Mouse (Mus musculus): ENCODE data around the gene Spata1. TPM values are rescaled to one million over a fixed set of nuclear protein-coding genes. Genes with fewer than 3 reads are reported as not detected.

The Spata1 gene
- total RNA-seq, 2 experiments from 2014 or later, result 2.5 TPM; not detected in 1

DNA sequence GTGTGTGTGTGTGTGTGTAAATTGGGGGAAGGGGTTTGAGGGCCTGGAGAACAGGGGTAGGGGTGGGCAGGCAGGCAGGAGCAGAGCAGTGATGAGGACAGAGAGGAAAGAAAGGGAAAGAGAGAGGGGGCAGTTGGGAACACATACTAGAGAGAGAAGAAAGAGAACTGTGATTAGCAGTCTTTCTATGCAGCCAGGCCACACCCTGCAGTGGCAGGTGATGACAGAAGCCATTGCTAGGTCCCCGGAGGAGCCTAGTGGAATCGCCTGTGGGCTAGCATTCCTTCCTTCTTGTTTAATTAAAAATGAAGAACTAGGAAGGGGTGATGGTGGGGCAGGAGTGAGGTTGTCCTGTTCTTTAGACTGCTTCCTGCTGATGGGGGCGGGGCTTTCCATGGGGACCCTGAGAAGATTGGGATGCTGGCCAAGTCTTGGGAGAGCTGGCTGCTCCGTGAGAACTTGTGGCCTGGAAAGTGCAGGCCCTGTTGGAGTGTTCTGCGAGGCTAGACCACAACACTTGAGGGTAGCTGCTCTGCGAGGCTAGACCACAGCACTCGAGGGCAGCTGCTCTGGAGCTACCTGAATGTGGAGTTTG lies 75.2 kb downstream of the Spata1 start:
- ATAC-seq (replicated peaks; ENCODE audit: low FRiP score, poor library complexity, severe bottlenecking), result no peak

- ATAC-seq (replicated peaks; ENCODE audit: low FRiP score, poor library complexity, severe bottlenecking), result no peak
Measured at GRCm38 (mm10) chr3:146423710-146424109, 75.8 kb downstream of the Spata1 start.

GRCm38 (mm10) chr3:146421787-146422186 lies 77.8 kb downstream of the Spata1 start:
- ATAC-seq (replicated peaks; ENCODE audit: low FRiP score, poor library complexity, severe bottlenecking), result no peak

DNA sequence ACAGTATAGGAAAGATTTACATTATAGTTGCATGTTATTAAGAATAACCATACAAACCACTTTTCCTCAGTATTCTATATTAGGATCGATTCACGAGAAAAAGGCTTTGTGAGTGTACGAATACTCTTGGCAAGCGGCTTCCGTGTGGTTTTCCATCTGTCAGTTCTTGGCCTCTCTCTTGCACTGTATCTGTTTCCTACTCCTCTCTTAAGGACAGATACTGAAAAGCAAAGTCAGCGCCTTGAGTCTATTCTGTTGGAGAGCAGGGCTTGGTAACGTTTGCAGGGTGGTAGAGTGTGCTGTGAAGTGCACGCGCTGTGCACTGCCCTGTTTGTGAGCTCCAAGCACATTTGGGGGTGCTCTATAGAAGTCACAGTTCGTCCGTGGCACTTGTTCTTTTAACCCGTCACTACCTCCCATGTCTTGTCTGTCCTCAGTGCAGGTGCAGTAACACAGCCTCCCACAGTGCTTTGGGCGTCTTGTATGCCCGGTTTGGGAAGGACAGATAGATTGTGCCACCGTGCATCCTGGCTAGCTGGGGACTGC lies 79.5 kb downstream of the Spata1 start:
- ATAC-seq (replicated peaks; ENCODE audit: low FRiP score, poor library complexity, severe bottlenecking), result no peak

DNA sequence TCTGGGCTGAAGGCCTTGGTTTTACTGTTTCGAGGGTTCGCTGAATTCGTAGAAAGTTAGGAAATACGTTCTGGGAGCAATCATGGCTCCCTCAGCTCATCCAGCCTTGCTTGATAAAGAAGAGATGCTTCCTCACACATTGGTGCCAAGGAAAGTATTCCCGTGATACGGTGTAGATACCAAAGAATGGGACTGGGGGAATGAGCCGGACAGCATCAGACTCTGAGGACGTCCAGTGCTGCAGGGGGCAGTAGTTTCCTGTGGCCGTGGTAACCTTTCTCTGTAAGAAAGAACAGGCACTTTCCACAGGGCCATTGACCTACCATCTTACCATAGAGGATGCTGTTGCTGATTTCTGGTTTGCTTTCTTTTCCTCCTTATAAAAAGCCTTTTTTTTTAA lies 80.0 kb downstream of the Spata1 start:
- no peak for ATAC-seq (replicated peaks; ENCODE audit: low FRiP score, poor library complexity, severe bottlenecking)

- ATAC-seq (replicated peaks; ENCODE audit: low FRiP score, poor library complexity, severe bottlenecking), result no peak
Measured at GRCm38 (mm10) chr3:146418901-146419300, 80.7 kb downstream of the Spata1 start.

GRCm38 (mm10) chr3:146417873-146418272 lies 81.7 kb downstream of the Spata1 start:
- ATAC-seq (replicated peaks; ENCODE audit: low FRiP score, poor library complexity, severe bottlenecking), result no peak

DNA sequence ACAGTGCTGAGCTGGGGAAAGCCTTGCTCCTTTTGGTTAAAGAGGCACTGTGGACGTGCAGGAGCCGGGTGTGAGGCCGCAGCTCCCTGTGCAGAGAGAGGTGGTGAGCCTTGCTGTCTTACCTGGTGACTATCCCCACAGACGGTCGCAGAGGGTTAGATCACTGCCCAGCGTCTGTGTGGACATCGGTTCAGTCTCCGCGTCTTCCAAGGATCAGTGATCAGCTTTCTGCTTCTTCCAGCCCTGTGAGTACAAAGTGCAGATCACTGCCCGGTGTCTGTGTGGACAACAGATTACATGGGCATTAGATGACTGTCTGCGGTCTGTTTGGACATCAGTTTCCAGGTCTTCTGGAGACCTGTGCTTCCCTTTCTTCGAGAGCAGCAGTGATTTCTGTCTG lies 85.0 kb downstream of the Spata1 start:
- no peak for ATAC-seq (replicated peaks; ENCODE audit: low FRiP score, poor library complexity, severe bottlenecking)

DNA sequence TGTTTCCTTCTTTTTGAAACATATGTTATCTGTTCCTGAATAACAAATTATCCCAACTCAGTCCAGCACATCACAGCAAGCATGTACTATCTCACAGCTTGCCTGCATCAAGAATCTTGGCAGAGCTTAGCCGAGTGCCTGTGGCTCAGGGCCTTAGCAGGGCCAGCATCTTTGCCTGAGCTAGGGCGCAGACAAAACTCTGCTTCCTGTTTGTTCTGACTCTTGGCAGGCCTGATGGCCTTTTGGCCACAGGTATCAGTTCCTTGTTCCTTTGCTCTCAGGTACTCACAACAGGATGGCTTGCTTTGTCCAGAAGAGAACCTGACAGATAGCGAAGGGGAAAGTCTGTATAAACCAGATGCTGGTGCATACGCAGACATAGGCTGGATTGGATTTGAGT lies 85.6 kb downstream of the Spata1 start:
- ATAC-seq (replicated peaks; ENCODE audit: low FRiP score, poor library complexity, severe bottlenecking), result no peak

- ATAC-seq (replicated peaks; ENCODE audit: low FRiP score, poor library complexity, severe bottlenecking), result no peak
Measured at GRCm38 (mm10) chr3:146413016-146413415, 86.5 kb downstream of the Spata1 start.

DNA sequence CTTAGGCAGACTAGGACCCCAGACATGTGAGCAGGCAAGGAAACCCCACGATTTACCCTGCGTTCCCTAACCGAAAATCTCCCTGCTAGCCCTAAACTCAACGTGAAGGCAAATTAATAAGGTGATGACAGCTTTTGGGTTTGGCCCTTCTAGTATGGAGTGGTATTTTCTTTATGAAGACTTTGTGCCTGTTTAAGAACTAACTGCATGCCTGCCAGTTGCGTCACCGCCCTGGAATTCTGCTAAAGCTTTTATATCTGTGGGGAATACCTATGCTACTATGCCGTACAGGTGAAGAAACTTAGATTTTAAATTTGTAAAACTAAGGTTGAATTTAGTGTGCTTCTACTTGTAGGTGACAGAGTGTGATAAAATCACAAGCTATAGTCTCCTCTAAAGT lies 87.1 kb downstream of the Spata1 start:
- ATAC-seq (replicated peaks; ENCODE audit: low FRiP score, poor library complexity, severe bottlenecking), result no peak

DNA sequence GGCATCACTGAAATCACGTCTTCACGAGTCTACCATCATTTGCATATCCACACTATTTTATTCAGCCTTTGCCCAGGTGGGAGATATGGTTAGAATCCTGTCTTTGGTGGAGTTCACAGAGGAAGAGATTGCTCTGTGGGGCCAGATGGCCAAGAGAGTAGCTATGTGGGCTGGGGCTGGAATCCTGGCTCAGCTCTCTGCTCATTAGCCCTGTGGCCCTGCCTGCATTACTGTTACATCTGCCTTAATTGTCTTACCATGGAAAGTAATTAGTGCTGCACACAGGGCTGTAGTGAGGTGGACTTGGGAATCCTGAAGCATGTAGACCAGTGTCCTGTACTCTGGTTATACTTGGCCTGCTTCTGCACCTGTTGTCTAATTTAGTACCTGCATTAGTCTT lies 87.5 kb downstream of the Spata1 start:
- ATAC-seq (replicated peaks; ENCODE audit: low FRiP score, poor library complexity, severe bottlenecking), result no peak

- no peak for ATAC-seq (replicated peaks; ENCODE audit: low FRiP score, poor library complexity, severe bottlenecking)
Measured at GRCm38 (mm10) chr3:146410114-146410513, 89.4 kb downstream of the Spata1 start.

Other genes starting within 250 kb of the Spata1 start
- 52.4 and 68.1 TPM in 2 replicates for gene Ssx2ip, start 95.1 kb downstream of the Spata1 start, total RNA-seq (2015; ENCODE audit: low replicate concordance)
- 100 and 129 TPM in 2 replicates for gene Ssx2ip, start 95.1 kb downstream of the Spata1 start, total RNA-seq (2017; ENCODE audit: low replicate concordance)
- gene Ctbs, start 50.0 kb downstream of the Spata1 start, total RNA-seq (2015; ENCODE audit: low replicate concordance), result 4.3 and 5.4 TPM in 2 replicates
- gene Ctbs, start 50.0 kb downstream of the Spata1 start, total RNA-seq (2017; ENCODE audit: low replicate concordance), result 0.53 and 0.64 TPM in 2 replicates
- gene Gng5, start 54 bp upstream of the Spata1 start, total RNA-seq (2015; ENCODE audit: low replicate concordance), result 111 and 119 TPM in 2 replicates
- gene Gng5, start 54 bp upstream of the Spata1 start, total RNA-seq (2017; ENCODE audit: low replicate concordance), result 54.3 and 62.6 TPM in 2 replicates
- 28.1 and 44.0 TPM in 2 replicates for gene Rpf1, start 21.7 kb upstream of the Spata1 start, total RNA-seq (2015; ENCODE audit: low replicate concordance)
- 23.9 and 25.3 TPM in 2 replicates for gene Rpf1, start 21.7 kb upstream of the Spata1 start, total RNA-seq (2017; ENCODE audit: low replicate concordance)
- not detected in 2 replicates for gene Uox, start 70.7 kb upstream of the Spata1 start, total RNA-seq (2015; ENCODE audit: low replicate concordance)
- gene Uox, start 70.7 kb upstream of the Spata1 start, total RNA-seq (2017; ENCODE audit: low replicate concordance), result not detected in 2 replicates
- gene Dnase2b, start 115.8 kb upstream of the Spata1 start, total RNA-seq (2015; ENCODE audit: low replicate concordance), result not detected in 2 replicates
- not detected in 2 replicates for gene Dnase2b, start 115.8 kb upstream of the Spata1 start, total RNA-seq (2017; ENCODE audit: low replicate concordance)
- gene 4930503B20Rik, start 151.6 kb upstream of the Spata1 start, total RNA-seq (2015; ENCODE audit: low replicate concordance), result not detected in 2 replicates
- gene 4930503B20Rik, start 151.6 kb upstream of the Spata1 start, total RNA-seq (2017; ENCODE audit: low replicate concordance), result 0.39 TPM in 1 of 2 replicates, not detected in the other
- 5.4 TPM in 1 of 2 replicates, not detected in the other for gene Samd13, start 185.8 kb upstream of the Spata1 start, total RNA-seq (2015; ENCODE audit: low replicate concordance)
- gene Samd13, start 185.8 kb upstream of the Spata1 start, total RNA-seq (2017; ENCODE audit: low replicate concordance), result not detected in 2 replicates